Mouse (Mus musculus) left cerebral cortex, postnatal 14 days (tissue): ENCODE data around the gene Lgalsl. TPM values are rescaled to one million over a fixed set of nuclear protein-coding genes. Genes with fewer than 3 reads are reported as not detected.

ENCODE experiments used
- DNase-seq, 2 experiments: peaks; one replicate each; pipeline ENCODE4 v3.0.0; 2021 to 2022; ENCODE audit warnings: low spot score in 2 of 2, mixed read lengths in 1 of 2
- intact Hi-C: fragments of 180-260 bp; cut with DNase I; formaldehyde crosslinking; loops from one replicate; pipeline ENCODE4 v1.15.1; 2025
- total RNA-seq, 2 experiments: library from RNA; stranded (reverse); gene quantifications; 2 replicates each; pipeline ENCODE4 v1.2.3; 2021

Lgalsl gene
- total RNA-seq, 2 experiments from 2014 or later = 95.2 to 103 TPM

DNA sequence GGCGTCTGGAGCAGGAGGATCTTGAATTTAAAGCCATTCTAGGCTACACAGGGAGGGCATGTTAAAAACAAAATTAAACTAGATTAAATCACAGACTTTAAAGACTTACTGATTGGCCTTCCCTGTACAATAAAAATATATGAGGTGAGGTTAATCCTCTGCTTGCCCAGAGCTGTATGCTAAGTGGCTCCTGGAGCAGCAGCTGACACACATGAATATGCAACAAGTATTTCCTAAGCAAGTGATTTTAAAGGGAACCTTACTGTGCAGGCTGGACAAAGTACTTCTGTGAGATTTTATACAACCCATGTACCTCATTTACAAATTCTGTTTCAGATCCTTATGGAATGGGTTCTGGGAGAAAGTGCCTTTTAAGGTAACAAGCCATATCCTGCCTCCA is 41.8 kb downstream of the Lgalsl start:
- no peak for DNase-seq
- intact Hi-C loops = no loop called here

GRCm38 (mm10) chr11:20788070-20788469 is 42.8 kb downstream of the Lgalsl start:
- intact Hi-C loops = no loop called here
- no peak for DNase-seq

- DNase-seq = no peak
- intact Hi-C loops = no loop called here
Measured at GRCm38 (mm10) chr11:20786191-20786590, 44.7 kb downstream of the Lgalsl start.

- intact Hi-C loops = no loop called here
- DNase-seq = no peak
Measured at GRCm38 (mm10) chr11:20785186-20785585, 45.7 kb downstream of the Lgalsl start.

DNA sequence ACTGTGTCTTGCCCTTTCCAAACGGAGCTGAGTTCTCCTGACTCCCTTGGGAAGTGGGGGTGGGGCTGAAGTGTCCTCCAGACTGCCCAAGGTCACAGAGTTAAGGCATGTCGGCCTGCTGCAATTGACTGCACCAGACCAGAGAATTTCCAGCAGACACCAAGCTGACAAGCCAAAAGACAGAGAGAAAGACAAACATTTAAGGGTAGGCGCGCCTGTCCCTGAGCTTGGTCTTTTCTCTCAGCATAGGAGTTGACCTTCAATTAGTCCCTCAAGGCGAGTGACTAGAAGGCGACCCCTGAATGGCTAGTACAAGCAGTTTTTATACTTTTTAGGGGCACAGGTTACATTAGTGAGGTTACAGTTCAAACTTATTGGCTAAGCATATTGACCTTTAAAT is 46.1 kb downstream of the Lgalsl start:
- intact Hi-C loops = no loop called here

GRCm38 (mm10) chr11:20783467-20783866 is 47.4 kb downstream of the Lgalsl start:
- no peak for DNase-seq
- intact Hi-C loops = no loop called here

More for the DNA sequence above, 46.1 kb downstream of the Lgalsl start:
- DNase-seq = no peak

DNA sequence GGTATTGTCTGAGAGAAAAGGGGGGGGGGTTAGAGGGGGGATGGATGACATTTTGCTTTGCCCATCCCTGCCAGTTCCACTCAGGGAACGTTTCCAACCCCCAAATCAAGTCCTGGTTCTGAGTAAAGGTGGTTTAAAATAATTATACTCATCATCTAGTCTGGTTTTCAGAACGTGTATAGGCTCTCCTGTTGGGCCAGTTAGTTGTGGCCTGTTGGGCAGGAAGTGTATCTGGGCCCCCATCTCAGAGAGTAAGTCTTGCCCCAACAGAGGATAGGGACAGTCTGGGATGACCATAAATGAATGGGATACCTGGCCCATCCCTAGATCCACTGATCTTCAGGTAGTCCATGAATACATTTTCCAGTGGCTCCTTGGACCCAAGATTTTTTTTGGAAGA is 48.2 kb downstream of the Lgalsl start:
- intact Hi-C loops = no loop called here
- no peak for DNase-seq

DNA sequence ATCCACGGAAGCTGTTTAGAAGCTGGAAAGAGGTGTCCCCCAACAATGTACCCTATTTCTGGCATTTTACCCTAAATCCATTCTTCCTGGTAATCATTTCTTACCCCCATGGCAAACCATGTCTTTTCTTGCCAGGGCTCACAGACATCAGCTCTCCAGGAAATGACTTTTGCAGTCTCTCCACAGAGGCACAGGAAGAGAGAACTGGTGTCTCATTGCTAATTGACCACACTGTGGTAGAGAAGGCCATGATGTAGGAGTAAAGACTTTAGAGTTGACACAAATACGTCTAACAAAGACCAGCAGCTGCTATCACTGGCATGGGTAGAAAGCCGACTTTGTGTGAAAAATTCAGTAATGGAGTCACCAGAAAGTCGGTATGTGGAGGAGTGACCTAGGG is 50.5 kb downstream of the Lgalsl start:
- intact Hi-C loops = no loop called here
- no peak for DNase-seq

- intact Hi-C loops = no loop called here
- no peak for DNase-seq
Measured at GRCm38 (mm10) chr11:20778861-20779563, 51.8 kb downstream of the Lgalsl start.

DNA sequence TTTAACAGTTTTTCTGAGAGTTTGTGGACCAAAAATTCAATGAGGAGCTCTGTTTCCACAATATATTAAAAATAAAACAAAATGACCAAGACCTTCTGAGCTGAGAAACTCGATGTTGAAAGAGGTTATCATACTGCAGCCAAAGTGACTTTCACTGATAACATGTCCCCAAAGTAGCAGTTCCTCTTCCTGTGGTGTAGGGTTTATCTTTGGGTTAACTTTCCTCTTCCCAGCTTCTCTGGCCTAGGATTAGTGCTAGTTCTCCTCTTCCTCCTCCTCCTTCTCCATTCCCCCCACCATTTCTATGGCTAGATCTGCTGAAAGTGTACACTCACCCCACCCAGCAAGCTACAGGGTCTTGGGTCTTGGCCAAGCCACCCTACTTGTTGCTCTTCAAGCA is 52.6 kb downstream of the Lgalsl start:
- intact Hi-C loops = no loop called here

DNA sequence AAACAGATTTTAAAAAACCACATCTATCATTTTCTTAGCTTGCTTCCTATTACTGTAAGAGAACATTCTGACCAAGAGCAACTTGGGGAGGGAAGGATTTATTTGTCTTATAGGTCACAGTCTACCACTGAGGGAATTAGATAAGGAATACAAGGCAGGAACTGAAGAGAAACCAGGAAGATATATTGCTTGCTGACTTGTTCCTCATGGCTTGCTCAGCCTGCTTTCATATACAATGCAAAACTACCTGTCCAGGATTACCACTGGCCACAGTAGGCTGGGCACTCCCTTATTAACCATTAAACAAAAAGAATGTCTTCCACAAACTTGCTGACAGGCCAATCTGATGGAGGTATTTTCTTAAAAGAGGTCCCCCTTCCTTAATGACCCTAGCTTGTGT is 54.2 kb downstream of the Lgalsl start:
- intact Hi-C loops = no loop called here

More for the DNA sequence above, 52.6 kb downstream of the Lgalsl start:
- no peak for DNase-seq

More for the DNA sequence above, 54.2 kb downstream of the Lgalsl start:
- no peak for DNase-seq

Other genes with a start within 250 kb of the Lgalsl start
- gene Aftph, start 89.5 kb downstream of the Lgalsl start, total RNA-seq = 10 to 100 TPM; 60.3 to 65.3 TPM